Mouse (Mus musculus) layer of hippocampus, postnatal 36 days (tissue): ENCODE measurements around the gene Atxn7. TPM values are rescaled to one million over a fixed set of nuclear protein-coding genes. Genes with fewer than 3 reads are reported as not detected.

ENCODE experiments used
- DNase-seq, 2 experiments: peaks; one replicate each; pipeline ENCODE4 v3.0.0; 2022
- total RNA-seq, 2 experiments: library from RNA; stranded (reverse); gene quantifications; 2 replicates each; pipeline ENCODE4 v1.2.3; 2021

Gene Atxn7
- total RNA-seq, 2 experiments from 2014 or later: 29.0 to 32.6 TPM

DNA sequence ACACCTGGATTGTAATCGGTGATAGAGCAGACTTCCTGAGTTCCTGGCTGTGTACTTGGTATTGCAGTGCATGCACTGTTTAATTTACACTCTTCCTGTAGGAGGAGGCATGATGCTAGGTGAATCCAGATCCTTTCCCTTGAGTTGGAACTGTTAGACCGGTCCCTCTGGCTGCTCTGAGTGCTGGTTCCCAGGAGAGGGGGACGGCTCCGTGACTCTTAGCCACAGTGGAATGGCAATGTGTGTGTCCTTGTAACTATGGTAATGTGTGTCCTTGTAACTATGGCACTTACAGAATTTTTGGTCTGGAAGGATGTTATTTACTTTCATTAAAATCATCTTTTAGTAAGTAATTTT, 103.9 kb downstream of the Atxn7 start:
- DNase-seq: no peak

DNA sequence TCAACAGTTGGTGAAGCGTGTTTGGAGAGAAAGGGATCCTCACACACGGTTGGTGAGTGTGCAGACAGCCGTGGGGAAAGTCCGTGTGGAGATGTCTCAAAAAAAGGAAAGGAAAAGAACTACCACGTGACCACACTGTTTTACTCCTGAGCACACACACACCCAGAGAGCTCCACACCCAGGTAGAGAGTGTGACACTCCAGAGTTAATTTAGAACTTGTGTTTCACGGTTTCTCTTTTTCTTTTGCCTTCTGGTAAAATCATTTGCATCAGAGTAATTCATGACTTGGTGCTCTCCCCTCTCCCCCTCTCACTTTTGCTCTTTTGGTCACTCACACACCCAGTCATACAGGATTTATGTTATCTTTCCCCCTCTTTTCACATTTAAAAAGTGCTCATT, 105.0 kb downstream of the Atxn7 start:
- no peak for DNase-seq

DNA sequence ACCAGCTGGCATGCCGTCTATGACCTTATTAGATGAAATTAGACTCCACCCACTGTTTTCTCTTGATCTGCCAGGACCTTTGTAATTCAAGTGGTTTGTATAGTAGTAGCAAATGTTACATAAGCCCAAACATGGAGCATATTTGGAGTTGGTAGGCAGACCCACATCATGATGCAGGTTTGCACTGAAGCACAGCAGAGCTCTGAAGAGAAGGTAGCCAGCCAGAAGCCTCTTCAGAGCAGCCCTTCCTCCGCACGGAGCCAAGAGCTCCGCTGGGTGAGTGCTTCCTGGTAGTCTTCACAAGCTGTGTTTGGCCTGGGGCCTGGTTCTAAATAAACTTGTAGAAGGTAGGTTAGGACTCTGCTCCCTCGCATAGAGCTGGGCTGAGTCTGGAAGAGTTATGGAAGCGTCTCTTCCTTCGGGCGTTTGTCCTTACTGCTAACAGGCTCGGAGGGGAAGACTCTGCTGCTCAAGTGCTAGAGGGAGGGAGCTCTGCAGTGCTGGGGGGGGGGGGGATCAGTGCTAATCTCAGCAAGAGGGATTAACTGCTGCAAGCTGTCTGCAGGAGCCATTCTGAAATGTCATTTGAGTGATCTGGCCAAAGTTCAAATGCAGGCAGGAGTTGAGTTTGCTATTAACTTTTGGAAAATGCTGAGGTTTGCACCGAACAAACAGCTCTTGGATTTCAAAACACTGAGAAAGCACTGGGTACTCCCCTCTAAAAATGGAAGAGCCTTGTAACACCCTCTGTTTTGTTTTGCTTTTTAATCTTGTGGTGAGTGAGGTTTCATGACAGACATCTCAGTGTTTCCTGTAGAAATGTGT, 106.6 kb downstream of the Atxn7 start:
- no peak for DNase-seq

DNA sequence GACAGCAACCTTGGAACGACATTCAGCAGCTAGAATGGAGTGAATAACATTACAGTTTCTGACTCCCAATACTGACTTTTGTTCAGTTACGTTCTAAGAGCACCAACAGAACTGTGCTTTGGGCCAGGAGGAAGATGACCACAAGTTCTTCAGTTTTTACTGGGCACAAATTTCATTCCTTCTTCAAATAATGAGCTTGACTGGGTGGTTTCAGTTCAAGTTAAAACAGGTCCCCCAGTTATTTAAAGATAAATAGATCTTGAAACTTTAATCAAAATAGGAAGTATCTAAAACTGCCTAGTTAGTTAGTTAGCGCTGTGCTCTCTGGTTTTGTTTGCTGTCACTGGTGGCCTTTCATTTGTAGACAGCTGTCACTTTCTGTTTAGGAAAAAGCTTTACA, 107.3 kb downstream of the Atxn7 start:
- DNase-seq: no peak

DNA sequence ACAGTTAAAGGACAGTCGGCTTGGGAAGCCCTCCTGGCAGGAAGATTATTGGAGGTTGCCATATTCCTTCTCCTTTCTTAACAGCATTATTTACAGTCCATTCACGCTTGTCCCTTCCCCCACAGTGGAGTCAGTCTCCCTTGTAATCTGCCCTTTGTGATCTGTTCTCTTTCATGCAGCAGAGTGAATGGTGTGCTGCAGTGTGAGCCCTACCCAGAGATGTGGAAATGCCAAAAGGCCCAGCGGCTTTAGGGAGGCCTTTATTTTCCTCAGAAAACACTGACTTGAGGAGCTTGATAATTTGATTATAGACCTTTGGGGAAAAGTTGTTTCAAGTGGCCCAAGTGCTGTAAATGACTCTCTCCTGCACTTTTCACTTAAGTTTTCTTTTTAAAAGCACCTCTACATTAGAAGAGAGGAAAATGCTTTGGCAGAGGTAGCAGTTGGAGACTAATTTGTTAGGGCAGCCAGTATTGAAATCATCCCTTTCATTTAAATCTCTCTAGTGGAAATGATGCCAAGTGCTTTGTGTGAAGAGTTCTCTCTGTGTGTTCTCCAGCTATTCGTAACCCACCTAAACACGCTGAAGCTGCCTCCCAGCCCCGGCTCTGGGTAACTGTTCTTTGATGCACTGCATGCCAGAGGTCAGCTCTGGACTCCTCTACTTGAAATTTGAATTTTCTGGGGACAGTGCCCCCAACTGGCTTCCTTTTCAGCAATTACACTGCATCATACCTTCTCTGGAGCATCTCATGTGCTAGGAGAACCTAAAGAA, 109.5 kb downstream of the Atxn7 start:
- no peak for DNase-seq

DNA sequence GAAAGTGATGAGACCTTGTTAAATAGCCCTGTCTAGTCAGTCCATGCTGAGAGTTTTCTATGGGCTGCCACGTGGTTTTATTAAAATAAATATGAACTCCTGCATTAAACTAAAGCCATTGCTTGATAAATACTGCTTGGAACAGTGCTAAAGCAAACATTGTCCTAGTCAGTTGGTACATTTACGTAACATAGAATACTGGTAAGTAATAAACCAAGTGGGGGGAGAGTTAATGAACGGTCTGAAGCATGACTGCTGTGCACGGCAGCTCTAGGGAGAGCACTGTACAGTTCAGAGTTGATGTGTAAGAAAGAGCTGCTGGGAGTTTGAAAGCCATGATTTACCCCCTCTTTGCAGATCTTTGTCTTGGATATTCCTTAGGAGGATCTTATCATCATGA, 110.2 kb downstream of the Atxn7 start:
- DNase-seq: no peak

DNA sequence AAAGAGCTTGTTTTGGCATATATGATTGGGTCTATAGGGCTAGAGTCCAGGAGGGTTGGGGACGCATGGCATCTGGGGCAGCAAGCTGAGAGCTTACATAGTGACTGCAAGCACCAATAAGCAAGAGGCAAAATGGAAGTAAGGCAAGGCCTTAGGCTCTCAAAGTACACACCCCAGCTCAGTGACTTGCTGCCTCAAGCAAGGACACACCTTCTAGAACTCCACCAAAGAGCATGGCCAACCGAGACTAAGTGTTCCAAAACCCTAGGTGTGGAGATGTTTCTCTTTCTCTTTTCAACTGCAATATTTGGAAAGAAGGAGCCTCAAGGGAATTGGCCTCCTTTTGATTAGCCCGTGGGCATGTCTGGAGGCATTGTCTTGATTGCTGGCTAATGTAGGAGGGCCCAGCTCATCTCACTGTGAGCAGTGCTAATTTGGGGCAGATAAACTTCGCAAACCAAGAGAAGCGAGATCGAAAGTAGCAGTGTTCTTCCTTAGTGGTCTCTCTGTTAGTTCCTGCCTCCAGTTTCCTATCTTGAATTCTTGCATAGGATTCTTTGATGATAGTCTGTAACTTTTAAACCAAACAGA, 119.5 kb downstream of the Atxn7 start:
- DNase-seq: no peak

DNA sequence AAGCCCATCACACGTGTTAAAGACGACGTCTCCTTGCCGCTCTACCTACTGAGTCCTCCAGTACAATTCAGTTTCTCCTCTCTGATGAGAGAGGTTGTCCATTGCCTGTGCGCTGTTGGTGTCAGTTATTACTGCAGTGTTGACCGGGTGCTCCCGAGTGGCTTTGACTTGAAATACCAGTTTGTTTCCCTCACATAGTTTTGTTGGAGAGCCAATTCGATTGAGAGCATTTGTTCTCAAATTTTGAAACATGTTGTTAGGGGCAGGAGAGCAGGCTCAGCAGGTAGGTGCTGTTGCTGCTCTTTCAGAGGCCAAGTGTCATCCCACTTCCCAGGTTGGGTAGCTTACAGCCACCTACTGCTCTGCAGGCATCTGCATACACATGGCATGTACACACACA, 122.6 kb downstream of the Atxn7 start:
- DNase-seq: no peak

DNA sequence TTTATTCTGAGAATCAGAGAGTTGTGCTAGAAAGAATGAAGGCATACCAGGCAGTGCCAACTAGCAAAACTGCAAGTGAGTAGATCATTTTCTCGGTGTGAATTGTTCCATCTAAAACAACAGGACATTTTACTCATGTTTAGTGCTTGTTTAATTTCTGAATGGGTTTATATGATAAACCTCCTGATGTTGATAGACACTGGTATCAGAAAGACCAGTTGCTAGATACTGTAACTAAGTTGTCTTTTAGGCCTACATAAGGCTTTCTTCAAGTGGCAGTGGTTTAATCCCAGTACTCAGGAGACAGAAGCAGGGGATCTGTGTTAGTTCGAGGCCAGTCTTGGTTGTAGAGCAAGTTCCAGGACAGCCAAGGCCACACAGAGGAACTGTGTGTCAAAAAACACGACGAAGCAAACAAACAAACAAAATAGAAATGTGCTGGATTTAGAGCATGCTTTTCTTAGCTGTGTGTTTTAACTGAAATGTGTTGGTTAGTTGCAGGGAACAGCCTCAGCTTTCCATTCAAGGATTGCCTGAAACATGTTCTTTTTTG, 125.5 kb downstream of the Atxn7 start:
- no peak for DNase-seq

DNA sequence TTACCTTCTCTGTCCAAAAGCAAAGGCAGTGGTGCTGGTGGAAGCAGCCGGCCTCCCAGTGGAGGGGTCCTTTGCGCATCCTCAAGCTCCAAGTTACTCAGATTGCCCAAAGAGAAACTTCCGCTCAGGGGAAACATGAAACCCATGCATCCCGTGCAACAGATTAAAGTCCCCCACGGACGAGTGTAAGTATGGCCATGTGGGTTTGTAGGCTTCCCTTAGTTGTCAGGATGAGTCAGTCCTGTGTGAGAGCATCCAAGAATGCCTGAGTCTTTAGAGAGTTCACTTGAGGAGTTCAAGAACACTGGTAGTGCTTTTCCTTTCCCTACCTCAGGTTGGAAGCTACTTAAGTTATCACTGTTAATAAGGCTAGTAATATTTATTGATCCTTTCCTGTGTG, 126.1 kb downstream of the Atxn7 start:
- no peak for DNase-seq

DNA sequence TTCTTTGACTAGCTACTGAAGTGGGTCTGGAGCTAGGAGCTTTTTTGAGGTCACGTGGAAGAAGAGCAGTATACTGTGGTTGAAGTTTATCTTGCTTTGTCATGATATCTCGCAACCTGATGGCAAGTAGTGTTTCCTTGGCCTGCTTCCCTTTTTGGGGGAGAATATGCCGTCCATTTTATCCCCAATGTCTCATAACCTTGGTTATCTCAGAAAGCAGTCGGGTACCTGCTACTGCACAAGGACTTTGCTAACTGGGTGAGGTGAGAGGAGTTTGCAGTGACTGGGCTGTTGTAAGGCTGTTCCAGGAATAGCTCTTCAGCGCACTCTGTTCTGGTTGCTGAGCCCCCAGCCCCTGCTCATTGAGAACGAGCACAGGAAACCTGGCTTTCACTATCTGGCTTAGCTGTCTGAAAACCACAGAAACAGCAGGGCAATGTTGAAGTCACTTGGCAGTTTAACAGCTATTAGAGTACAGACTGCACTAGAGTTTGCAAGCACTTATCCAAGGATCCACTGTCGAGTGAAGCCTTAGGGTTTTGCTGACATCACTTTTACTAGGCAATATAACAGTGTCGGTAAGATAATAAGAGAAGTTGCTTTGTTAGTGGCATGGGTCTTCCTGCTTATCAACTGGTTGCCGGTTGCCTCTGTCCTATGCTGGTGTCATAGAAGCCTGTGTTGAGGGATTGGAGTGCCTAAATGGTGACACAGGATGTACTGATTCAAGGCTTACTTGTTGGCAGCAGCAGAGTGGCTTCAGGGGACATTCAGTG, 127.0 kb downstream of the Atxn7 start:
- DNase-seq: no peak

DNA sequence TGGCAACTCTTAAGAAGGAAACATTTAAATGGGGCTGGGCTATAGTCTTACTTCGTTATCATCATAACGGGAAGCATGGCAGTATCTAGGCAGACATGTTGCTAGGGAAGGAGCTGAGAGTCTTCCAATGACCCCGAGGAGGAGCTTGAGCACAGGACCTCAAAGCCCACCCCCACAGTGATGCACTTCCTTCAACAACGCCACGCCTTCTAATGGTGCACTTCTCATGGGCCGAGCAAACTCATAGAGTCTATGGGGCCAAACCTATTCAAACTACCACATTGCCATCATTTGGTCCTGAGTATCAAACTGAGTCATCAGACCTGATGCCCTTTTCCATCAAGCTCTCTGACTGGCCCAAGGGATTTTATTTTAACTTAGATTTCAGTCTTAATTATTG, 129.3 kb downstream of the Atxn7 start:
- no peak for DNase-seq

DNA sequence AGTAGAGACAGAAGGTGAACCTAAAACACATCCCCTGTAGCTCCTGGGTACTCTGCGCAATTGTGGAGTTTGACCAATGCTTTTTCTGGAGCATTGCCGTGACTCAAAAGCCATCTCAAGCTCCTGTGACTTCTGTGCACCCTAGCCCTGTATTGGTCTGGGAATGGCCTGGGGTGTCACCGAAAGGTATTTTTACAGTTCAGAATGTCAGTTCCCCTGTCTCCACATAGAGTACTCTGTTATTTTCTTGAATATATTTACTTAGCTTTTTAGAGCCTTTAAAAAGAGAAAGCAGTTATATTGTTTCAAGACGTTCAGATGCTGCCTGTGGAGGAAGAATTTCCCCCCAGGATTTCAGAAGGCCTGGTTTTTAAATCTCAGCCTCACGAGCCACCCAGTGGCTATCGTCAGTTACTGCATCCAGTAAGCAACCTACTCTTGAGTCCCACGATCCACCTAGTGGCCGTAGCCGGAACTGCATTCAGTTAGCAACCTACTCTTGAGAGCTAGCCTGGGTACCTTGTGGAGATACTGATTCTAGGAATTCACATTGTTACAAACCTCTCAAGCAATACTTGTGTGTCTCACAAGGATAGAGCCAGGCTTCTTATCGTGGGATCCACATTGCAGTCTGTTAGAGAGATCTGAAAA, 137.2 kb downstream of the Atxn7 start:
- DNase-seq: peak; percentile 69 to 79

DNA sequence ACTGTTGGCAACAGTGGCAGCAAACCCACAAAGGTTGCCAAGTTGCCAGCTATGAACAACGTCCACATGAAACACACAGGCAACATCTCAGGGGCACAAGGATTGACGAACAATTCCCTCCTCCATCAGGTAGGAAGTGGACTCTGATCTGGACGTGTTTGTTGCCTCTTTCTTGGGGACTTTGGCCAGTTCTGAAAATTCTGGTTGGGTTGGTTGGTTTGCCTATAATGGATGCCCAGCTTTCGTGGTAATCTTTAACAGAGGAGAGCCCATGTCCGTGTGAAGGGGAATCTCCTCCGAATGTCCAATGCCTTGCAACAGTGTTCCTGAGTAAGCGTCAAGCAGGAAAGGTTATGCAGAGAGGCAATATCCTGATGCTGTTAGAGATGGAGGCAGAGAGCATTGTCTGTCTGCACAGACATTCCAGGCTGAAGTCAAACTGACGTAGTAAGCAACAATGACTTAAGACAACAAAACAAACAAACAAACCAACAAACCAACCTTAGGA, 139.6 kb downstream of the Atxn7 start:
- no peak for DNase-seq

DNA sequence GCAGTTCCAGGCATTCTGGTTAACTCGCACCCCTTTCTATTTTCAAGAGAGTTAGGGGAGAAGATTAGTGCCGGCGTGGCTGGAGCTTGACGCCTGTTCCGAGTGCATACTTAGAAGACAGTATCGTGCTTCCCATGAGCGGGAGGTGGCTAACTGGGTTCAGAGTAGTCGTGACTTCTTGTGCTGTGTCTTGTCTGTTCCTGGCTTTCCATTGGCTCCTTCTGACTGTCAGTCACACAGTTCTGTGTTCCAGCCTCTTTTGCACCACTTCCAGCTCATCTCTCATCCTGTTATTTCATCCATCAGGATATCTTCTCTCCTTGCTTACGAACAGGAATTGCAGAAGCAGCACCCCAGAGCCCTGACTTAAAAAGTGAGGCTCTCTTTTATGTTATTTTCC, 140.1 kb downstream of the Atxn7 start:
- DNase-seq: no peak

DNA sequence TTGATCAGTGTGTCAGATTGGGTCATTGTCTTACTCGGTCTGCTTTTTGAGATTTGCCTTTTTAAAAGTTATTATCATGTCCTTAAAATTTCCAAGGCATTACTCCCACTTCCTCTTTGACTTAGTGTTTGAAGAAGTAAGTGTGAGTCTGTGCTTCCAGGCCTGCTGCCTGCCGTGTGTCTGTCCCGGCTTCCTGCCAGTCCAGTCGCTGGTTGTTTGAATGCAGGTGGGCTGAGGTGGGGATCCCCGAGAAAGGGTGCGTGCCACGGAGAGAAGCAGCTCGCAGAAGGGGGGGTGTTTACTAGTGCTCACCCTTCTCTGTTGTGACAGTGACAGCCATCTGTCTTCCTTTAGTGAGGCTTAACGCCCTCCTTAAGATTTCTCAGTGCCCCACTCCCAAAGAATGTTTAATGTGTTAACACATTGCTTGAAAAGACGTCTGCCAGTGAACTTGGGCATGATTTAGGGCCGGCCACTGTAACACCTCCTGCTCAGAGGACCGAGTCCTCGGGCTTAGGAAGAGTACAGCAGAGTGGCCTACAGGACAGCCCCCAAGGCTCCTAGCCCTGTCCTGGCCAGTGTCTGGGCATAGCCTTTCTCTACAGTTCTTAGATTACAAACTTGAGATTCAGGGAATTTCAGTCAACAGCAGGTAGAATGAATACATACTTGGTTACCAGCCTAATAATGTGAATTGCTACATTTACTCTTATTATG, 143.1 kb downstream of the Atxn7 start:
- no peak for DNase-seq

DNA sequence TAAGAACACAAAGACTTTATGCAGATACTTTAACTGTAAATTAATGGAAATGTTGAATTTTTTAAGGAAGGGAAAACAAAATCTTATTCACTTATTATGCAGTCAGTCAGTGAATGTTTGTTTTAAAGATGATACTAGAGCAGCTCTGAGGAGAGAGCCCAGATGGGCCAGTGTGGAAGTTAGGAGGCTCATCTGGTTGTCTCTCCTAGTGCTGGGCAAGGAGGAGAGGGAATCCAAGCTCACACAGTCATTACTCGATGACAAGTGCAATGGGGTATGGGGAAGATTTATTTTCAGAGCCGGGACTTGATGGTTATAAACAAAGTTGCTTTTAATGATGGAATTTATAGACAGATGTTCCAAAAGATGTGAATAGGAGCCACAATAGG, 143.7 kb downstream of the Atxn7 start:
- no peak for DNase-seq

DNA sequence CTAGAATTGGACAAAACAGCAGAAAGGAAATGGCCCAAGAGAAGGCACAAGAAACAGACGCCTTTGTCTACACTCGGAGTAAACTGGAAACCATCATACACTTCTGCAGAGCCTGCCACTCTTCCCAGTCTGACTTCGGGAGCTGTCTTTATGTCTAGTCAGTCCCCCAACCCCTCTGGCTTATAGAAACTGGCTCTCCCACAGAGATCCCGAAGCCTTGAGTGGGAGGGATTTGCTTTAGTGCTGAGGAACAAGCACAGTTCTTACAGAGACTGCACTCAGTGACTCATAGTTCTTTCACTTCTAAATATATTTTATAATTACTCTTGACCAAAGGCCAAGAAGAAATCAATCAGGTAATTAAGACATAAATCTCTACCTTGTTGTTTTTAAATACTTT, 149.5 kb downstream of the Atxn7 start:
- no peak for DNase-seq

DNA sequence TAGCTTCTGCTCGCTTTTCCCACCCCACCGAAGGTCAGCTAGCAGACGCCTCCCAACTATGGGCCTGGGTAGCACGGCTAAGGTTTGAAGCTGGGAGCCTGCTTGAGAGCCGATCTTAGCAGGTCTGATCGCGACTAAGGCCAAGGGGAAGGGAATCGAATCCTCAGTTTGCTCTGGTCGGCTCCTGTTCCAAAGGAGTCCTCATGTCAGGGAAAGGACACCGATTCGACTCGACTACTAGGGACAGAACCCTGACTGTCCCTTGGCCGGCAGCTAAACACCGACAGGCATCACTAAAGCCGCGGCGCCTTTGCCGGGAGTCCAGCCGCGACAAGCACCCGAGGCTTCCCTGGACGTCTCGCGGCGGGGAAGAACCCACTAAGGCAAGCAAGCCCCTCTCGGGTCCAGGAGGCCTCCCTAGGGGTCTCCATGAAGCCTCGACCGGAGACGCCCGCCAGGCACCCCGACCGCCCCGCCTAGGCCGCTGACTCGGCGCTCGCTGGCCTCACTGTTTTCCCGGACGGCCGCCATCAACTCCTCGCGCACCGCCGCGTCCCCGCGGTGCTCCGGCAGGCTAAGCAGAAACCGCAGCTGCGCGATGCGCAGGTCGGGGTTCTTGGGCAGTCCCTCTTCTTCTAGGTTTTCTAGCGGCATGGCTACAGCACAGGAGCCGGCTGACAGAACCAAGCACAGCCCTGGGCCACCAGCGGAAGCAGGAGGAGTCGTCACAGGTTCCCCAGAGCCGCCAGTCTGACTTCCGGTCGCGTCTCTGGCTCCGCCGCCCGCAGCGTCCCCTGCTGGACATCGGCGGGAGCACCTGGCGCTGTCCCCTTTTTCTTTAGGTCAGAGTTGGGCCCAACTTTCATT, 159.2 kb downstream of the Atxn7 start, which contains the start of gene Psmd6:
Gene Psmd6 (minus strand): TSS at position 755 of the 867 bp plus-strand sequence.
- peak; percentile 89 to 90 for DNase-seq
